Mouse (Mus musculus) Muller cell, postnatal 12 days (primary cell): ENCODE data around the gene Scel.
"Not testable (repeated sequence)": the region's sequence is repeated elsewhere in the genome, so short reads cannot be mapped to it uniquely, and the experiment has no call there.

Experiments
- DNase-seq: peaks from one replicate; pipeline ENCODE4 v3.0.0-alpha.2; 2015; ENCODE audit errors: inconsistent ontology term

The Scel gene

DNA sequence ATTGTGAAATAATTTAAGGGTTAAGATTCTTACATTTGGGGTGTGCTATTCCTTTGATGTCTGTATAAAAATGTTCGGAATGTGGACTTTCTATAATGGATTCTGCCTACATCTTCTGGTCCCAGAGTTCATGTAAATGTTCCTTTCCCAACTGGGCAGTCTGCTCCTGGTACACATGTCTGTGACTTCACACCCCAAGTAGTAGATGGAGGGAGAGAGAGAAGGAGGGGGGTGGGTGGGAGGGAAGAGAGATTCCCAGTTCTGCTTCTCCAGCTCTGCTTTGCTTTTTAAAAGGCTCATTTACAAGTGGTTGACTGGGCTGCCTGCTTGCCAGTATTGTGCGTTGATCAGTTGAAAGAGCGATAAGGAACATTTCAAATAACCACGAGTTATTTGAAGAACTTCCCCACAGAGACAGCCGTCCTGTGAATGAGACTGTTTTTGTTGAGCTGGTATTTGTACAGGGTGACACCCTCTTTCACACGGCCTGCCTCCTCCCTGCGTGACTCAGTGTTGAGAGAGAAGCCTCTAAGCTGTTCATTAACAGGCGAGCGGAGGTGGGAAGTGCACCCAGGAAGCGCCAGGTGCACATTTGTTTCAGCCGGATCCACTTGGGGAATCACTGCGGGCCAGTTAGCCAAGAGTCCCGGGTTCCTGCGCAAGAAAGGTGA is at the start of gene Scel:
Scel (plus strand) TSS at position 541 of the 671 bp plus-strand sequence.
- peak; percentile 81 for DNase-seq

DNA sequence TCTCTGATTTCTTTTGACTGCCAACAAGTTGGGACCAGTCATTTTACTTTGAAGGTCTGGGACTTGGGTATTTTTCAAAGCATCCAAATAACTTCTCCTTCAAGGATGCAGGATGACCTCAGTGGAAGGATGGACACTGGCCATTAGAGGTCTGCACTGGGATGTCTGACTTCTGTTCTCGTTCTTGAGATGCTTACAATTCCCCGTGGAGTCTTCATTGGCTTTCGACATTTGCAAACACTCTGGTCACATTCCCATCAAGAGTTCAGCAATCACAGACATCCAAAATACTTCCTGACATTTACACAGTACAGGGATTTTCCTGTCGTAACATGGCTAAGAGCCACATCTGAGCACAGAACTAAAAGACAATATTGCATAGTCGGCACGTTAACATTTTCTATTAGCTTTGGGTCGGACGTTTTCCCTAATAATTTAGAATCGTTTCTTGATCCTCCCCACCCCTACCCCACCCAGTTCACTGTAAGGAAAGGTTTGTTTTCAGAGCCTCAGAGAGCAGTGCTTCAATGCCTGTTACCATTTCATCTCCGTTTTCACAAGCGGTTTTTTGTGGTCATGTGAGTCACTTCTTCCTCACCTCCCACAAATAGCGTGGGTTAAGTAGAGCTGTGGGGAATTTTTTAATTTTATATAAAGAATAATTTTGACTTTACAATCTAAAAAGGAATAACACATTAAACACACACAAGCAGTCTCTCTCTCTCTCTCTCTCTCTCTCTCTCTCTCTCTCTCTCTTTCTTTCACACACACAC is 44.3 kb upstream of the Scel start:
- no peak for DNase-seq

GRCm38 (mm10) chr14:103469464-103470015 is 43.6 kb upstream of the Scel start:
- DNase-seq = peak; percentile 89

DNA sequence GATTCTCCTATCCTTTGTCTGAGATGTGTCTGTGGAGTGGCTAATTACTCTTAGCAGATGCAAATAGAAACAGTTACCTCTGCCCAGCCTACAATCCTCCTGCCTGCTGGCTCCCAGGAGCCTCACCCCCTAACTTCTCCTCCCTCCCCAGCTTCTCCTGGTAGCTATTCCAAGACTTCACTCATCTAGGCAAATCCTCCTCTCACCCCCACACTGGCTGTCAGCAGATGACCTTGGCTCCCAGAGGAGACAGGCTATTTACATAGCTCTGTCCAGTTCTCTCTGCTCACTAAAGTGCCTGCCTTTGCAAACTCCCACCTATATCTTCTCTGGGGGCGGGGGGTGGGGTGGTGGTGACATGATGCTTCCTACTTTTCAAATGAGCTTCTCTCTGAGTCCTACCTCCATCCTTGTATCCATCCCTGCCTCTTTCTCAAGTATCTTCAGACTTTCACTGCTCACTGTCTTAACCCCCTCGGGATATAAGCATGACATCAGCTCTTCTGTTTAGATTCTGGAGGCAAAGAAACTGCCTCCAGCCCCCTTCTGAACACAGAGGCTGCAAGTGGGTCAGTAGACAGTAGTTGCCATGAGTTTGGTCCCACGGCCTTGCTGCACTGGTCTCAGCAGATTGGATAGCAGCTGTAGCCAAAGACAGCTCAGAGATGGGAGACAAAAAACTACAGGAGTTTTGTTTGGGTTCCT is 41.9 kb upstream of the Scel start:
- no peak for DNase-seq

GRCm38 (mm10) chr14:103471806-103472553 is 41.2 kb upstream of the Scel start:
- peak; percentile 64 for DNase-seq

DNA sequence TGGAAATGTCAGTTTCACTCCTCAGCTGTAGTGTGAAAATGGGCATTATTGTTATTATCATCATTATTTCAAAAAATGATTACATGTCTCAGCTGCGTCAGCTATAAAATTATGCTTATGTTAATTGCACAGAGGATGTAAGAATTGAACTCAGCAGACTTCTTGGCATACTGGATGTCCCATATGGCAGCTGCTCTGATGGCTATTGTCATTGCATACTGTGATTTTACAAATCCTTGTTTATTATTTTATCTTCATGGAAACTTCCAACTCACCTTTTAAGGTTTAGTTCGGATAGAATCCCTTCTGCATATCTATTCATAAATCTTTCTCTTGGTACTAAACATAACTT is 40.6 kb upstream of the Scel start:
- DNase-seq = no peak

DNA sequence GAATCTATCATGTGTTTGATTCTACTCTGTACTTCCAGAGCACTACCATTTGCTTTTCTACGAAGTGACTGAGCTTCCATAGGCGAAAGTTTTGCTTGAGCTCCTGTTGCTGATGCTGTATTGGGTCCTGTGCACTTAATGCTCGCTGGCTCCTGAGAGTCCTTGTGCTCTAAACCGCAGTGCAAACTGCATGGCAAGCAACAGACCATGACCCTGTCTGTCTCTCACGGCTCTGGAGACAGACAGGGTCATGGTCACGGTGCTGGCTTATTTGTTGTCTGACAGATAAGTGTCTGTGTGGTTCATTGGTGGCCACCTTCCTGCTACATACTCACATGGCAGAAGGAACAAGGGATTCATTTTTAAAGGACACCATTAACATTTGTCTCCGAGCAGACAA is 37.8 kb upstream of the Scel start:
- DNase-seq = no peak

DNA sequence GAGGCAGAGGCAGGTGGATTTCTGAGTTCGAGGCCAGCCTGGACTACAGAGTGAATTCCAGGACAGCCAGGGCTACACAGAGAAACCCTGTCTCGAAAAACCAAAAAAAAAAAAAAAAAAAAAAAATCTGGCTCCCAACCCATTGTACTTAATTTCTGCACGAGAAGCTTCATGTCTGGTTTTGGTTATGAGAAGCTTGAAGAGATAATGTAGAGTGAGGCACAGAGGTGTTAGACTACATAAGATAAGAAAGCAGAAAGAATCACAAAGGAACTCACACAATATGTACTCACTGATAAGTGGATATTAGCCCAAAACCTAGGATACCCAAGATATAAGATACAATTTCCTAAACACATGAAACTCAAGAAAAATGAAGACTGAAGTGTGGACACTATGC is 36.9 kb upstream of the Scel start:
- not testable (repeated sequence) for DNase-seq

- no peak for DNase-seq
Measured at GRCm38 (mm10) chr14:103477281-103477680, 35.9 kb upstream of the Scel start.

GRCm38 (mm10) chr14:103477959-103478358 is 35.2 kb upstream of the Scel start:
- DNase-seq = no peak

DNA sequence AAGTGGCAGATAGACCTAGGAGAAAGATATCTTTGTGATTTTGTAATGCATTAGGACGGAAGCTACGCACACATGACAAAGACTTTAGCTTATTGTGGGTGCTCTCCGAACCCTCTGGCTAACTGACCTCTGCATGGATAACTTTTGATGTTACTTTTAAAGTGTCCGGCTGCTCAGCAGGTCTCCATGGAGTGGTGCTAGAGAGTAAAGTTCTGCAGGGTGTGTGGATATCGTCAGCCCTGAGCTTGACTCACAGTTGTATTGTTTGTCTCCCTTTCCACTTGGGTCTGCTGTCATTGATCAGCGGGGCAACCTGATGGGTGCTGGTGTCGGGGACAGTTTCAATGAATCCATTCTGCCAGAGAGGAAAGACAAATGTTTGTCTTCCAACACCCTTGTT is 33.7 kb upstream of the Scel start:
- no peak for DNase-seq

DNA sequence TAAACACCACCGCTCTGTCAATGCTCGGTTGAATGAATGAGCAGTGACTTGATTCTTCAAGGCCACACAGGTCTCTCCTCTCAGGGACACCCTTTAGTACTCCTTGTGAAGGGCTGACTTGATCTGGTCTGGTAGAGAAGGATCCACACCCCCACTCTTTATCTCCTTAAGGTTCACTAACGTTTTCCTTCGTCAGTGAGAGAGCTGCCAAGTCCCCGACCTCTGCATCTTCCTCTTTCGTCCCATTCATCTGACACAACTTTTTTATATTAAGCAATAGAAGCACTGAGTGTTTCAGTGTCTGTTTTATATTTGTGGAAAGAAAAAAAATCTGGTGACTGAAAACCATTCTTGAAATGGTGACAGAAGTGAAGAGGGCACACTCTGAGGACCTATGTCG is 31.6 kb upstream of the Scel start:
- no peak for DNase-seq

GRCm38 (mm10) chr14:103485671-103486070 is 27.5 kb upstream of the Scel start:
- DNase-seq = no peak

DNA sequence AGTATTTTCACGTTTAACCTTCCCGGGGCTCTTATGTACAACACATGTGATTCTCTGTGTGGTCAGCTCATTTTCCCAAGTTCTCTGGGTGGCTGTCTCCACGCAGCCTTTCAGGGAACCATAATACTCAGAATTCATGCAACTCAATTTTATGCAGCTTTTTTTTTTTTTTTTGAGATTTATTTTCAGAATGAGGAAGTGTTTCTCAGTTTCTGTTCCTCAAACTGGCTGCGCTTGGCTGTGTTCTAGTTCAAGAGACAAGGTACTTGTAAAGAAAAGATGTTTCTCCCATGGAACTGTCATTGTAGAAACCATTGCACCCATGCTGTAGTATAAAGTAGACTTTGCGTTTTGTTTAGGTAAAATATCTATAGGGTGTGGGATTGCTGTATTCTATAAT is 26.2 kb upstream of the Scel start:
- DNase-seq = no peak

- DNase-seq = peak; percentile 19
Measured at GRCm38 (mm10) chr14:103488659-103489058, 24.5 kb upstream of the Scel start.

DNA sequence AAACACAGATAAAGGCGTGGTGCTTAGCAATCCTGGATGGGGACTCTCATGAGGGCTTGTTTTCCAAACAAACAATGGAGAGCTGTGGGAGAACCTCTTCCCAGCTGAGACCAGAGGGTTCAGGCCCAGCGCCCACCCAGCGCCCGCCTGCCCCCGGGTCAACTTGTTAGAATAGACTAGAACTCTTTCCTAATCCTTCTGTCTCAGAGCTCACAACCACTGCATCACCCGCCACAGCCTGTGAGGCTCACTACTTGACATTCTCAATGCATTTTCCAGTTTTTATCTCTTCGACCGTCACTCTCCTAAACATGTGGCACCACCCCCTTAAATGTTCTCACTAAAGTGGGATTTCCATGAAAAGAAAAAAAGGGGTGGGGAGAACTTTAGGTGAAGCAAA is 14.9 kb upstream of the Scel start:
- DNase-seq = no peak

GRCm38 (mm10) chr14:103498613-103499012 is 14.5 kb upstream of the Scel start:
- DNase-seq = no peak

- no peak for DNase-seq
Measured at GRCm38 (mm10) chr14:103499060-103499459, 14.1 kb upstream of the Scel start.

DNA sequence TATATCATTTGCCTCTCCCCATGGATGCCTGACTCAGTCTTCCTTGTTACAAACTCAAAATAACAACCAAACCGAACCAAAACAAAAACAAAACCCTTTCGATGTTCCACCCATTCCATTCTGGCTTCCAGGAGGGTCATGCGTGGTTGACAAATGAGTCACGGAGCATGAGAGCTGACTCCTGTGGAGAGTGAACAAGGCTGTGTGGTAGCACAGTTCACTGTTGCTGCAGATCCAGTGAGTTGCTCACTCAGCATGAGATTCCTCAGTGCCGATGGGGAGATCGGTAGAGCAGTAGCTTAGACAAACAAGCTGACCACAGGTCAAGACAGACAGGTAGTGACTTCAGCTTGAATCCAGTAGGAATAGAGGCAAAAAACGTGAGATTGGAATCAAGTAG is 12.8 kb upstream of the Scel start:
- DNase-seq = peak; percentile 91

DNA sequence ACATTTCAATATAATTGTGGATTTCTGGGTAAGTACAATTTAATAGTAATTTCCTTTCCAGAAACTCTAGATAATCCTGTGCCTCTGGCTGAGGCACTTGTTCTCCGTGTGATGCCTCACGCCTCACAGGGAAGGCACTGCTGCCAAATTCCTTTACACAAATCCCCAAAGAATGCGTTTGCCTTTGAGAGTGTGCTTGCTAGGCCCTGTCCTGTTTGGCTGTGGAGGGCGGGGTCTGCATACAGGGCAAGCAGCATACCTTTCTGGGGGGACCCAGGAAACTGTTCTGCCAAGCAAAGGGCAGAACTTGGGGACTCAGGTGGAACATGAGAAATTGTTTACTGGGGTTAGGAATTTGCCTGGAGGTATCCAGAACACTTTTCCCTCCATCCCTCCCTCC is 12.2 kb upstream of the Scel start:
- DNase-seq = peak; percentile 83

DNA sequence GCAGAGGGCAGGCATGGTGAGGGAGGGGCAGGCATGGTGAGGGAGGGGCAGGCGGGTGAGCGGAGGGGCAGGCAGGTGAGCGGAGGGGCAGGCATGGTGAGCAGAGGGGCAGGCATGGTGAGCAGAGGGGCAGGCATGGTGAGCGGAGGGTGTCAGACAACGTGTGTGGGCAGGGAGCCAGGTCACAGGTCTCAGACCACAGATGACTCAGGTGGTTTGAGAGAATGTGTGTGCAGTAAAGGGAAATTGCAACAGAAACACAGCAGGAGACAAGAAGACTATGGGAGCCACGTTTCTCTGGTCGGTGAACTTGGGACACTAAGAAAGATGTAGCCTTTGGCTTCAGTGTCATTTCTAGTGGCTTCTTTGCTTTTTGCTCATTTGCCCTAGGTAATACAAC is 8.6 kb upstream of the Scel start:
- DNase-seq = no peak

GRCm38 (mm10) chr14:103509544-103509943 is 3.6 kb upstream of the Scel start:
- no peak for DNase-seq
